Mouse (Mus musculus) E14TG2a.4 (cell line): ENCODE measurements around the gene Fosl1.
A peak's percentile ranks its signal among the peaks of the same experiment; 100 is the strongest.
"Not testable (repeated sequence)": the region's sequence is repeated elsewhere in the genome, so short reads cannot be mapped to it uniquely, and the experiment has no call there.

ENCODE experiments used
- H3K27me3 ChIP-seq: 2 replicates; pipeline ENCODE4 v1.6.1; 2014; ENCODE audit warnings: low read length, control low read depth; ENCODE audit not compliant: insufficient read depth
- H3K36me3 ChIP-seq: 2 replicates; pipeline ENCODE4 v1.6.1; 2014; ENCODE audit warnings: low read length, control low read depth; ENCODE audit not compliant: insufficient read depth
- H3K4me1 ChIP-seq: replicated peaks from 2 replicates; pipeline ENCODE4 v1.6.1; 2014; ENCODE audit warnings: low read depth, low read length, control low read depth
- H3K4me3 ChIP-seq: replicated peaks from 2 replicates; pipeline ENCODE4 v1.5.1; 2014; ENCODE audit warnings: mild to moderate bottlenecking, low read length
- H3K9me3 ChIP-seq: 2 replicates; pipeline ENCODE4 v1.6.1; 2014; ENCODE audit warnings: low read length, control low read depth
- CTCF ChIP-seq: conservative IDR thresholded peaks from 2 replicates; pipeline ENCODE4 v1.5.1; 2014; ENCODE audit warnings: low read length
- NANOG ChIP-seq: IDR thresholded peaks from 2 replicates; pipeline ENCODE4 v1.6.1; 2014; ENCODE audit warnings: borderline replicate concordance, low read length, mixed read lengths
- POU5F1 ChIP-seq: IDR thresholded peaks from 2 replicates; pipeline ENCODE4 v1.6.1; 2014; ENCODE audit warnings: low read length, borderline replicate concordance

Fosl1 gene

GRCm38 (mm10) chr19:5488878-5489571 lies 41.7 kb downstream of the Fosl1 start:
- H3K36me3 ChIP-seq = peaks cover 52% of the 10 kb centered on the region
- peak overlapping the region; percentile 97 for H3K4me3 ChIP-seq
- no peaks in the 10 kb centered on the region for H3K9me3 ChIP-seq
- no peaks in the 10 kb centered on the region for H3K27me3 ChIP-seq
- TF ChIP-seq POU5F1 (no peak), CTCF (no peak), NANOG (no peak)
- peaks cover 70% of the 10 kb centered on the region for H3K4me1 ChIP-seq

GRCm38 (mm10) chr19:5489721-5490120 lies 42.4 kb downstream of the Fosl1 start:
- H3K4me1 ChIP-seq = peaks cover 70% of the 10 kb centered on the region
- not testable (repeated sequence) for H3K9me3 ChIP-seq, H3K27me3 ChIP-seq
- H3K36me3 ChIP-seq = peaks cover 52% of the 10 kb centered on the region
- peak overlapping the region; percentile 97 for H3K4me3 ChIP-seq

- Histone ChIP-seq H3K36me3 (peaks cover 50% of the 10 kb centered on the region), H3K4me1 (peaks cover 72% of the 10 kb centered on the region), H3K9me3 (no peaks in the 10 kb centered on the region), H3K4me3 (peak within 1 kb of the TSS; percentile 97), H3K27me3 (no peaks in the 10 kb centered on the region)
- no peak for TF ChIP-seq POU5F1
- no peak for TF ChIP-seq NANOG
- TF ChIP-seq CTCF = no peak
Measured at GRCm38 (mm10) chr19:5490313-5490897, 43.1 kb downstream of the Fosl1 start, which contains the start of gene Cfl1. TSS of gene Cfl1 (plus strand) at chr19:5490455.

- Histone ChIP-seq H3K27me3 (no peaks in the 10 kb centered on the region), H3K36me3 (peaks cover 50% of the 10 kb centered on the region), H3K4me1 (peaks cover 74% of the 10 kb centered on the region), H3K4me3 (peak overlapping the region; percentile 97), H3K9me3 (no peaks in the 10 kb centered on the region)
- TF ChIP-seq POU5F1 (no peak), NANOG (no peak), CTCF (no peak)
Measured at GRCm38 (mm10) chr19:5490898-5491708, 43.8 kb downstream of the Fosl1 start.

- Histone ChIP-seq H3K9me3 (no peaks in the 10 kb centered on the region), H3K36me3 (peaks cover 60% of the 10 kb centered on the region), H3K27me3 (no peaks in the 10 kb centered on the region), H3K4me3 (peak overlapping the region; percentile 97), H3K4me1 (peaks cover 74% of the 10 kb centered on the region)
- TF ChIP-seq NANOG (no peak), CTCF (no peak), POU5F1 (no peak)
Measured at GRCm38 (mm10) chr19:5492641-5493040, 45.3 kb downstream of the Fosl1 start.

- H3K9me3 ChIP-seq, H3K27me3 ChIP-seq: not testable (repeated sequence)
- H3K4me3 ChIP-seq = peak overlapping the region; percentile 97
- peak; percentile 8; the same call in 1 of the 2 replicates for TF ChIP-seq CTCF
- peaks cover 79% of the 10 kb centered on the region for H3K4me1 ChIP-seq
- H3K36me3 ChIP-seq = peaks cover 66% of the 10 kb centered on the region
Measured at GRCm38 (mm10) chr19:5493301-5493721, 46.0 kb downstream of the Fosl1 start.

- Histone ChIP-seq H3K36me3 (peaks cover 68% of the 10 kb centered on the region), H3K9me3 (no peaks in the 10 kb centered on the region), H3K4me1 (peaks cover 72% of the 10 kb centered on the region), H3K4me3 (peak overlapping the region; percentile 97; the same call in 1 of the 2 replicates), H3K27me3 (no peaks in the 10 kb centered on the region)
- TF ChIP-seq NANOG = no peak
- no peak for TF ChIP-seq CTCF
- no peak for TF ChIP-seq POU5F1
Measured at GRCm38 (mm10) chr19:5494314-5494713, 47.0 kb downstream of the Fosl1 start.

- no peak for TF ChIP-seq NANOG
- TF ChIP-seq CTCF = no peak
- no peak for TF ChIP-seq POU5F1
- Histone ChIP-seq H3K9me3 (no peaks in the 10 kb centered on the region), H3K36me3 (peaks cover 68% of the 10 kb centered on the region), H3K27me3 (no peaks in the 10 kb centered on the region), H3K4me1 (peaks cover 65% of the 10 kb centered on the region), H3K4me3 (peak overlapping the region; percentile 23; the same call in 1 of the 2 replicates)
Measured at GRCm38 (mm10) chr19:5495353-5496051, 48.2 kb downstream of the Fosl1 start.
